Mouse (Mus musculus): ENCODE measurements at regions not wholly inside any gene's neighbourhood (a gene's known extent, or its start where the extent isn't known, plus 50 kb on each side); places are given as distances from the start of the nearest gene placed in this dataset.
"Not testable (repeated sequence)": the region's sequence is repeated elsewhere in the genome, so short reads cannot be mapped to it uniquely, and the experiment has no call there.

GRCm38 (mm10) chr6:24384193-24384888 lies 130.5 kb downstream of the Iqub start:
- DNase-seq (ENCODE audit: low spot score): no peak

GRCm38 (mm10) chr6:24379859-24380258 lies 135.0 kb downstream of the Iqub start:
- no peak for DNase-seq (ENCODE audit: low spot score)

GRCm38 (mm10) chr6:24376728-24377127 lies 138.1 kb downstream of the Iqub start:
- DNase-seq (ENCODE audit: low spot score): no peak

- no peak for DNase-seq (ENCODE audit: low spot score)
Observed at GRCm38 (mm10) chr6:24373161-24373560, 141.7 kb downstream of the Iqub start.

GRCm38 (mm10) chr6:24371680-24372079 lies 143.2 kb downstream of the Iqub start:
- no peak for DNase-seq (ENCODE audit: low spot score)

- DNase-seq (ENCODE audit: low spot score): peak; percentile 82
Observed at GRCm38 (mm10) chr6:24350882-24351281, 164.0 kb downstream of the Iqub start.

GRCm38 (mm10) chr6:24348481-24349062 lies 166.3 kb downstream of the Iqub start:
- DNase-seq (ENCODE audit: low spot score): peak; percentile 27

GRCm38 (mm10) chr6:24347745-24348480 lies 167.0 kb downstream of the Iqub start:
- DNase-seq (ENCODE audit: low spot score): peak; percentile 57

GRCm38 (mm10) chr6:24342471-24342870 lies 172.4 kb downstream of the Iqub start:
- DNase-seq (ENCODE audit: low spot score): no peak

- DNase-seq (ENCODE audit: low spot score): no peak
Observed at GRCm38 (mm10) chr6:24342056-24342455, 172.8 kb downstream of the Iqub start.

- DNase-seq (ENCODE audit: low spot score): not testable (repeated sequence)
Observed at GRCm38 (mm10) chr6:24340107-24340506, 172.2 kb upstream of the Slc13a1 start.

GRCm38 (mm10) chr6:24325215-24325614 lies 157.3 kb upstream of the Slc13a1 start:
- DNase-seq (ENCODE audit: low spot score): no peak

GRCm38 (mm10) chr6:24324718-24325117 lies 156.8 kb upstream of the Slc13a1 start:
- no peak for DNase-seq (ENCODE audit: low spot score)

GRCm38 (mm10) chr6:24322371-24322770 lies 154.5 kb upstream of the Slc13a1 start:
- DNase-seq (ENCODE audit: low spot score): no peak

GRCm38 (mm10) chr6:24318862-24319261 lies 151.0 kb upstream of the Slc13a1 start:
- no peak for DNase-seq (ENCODE audit: low spot score)

GRCm38 (mm10) chr6:24310675-24311074 lies 142.8 kb upstream of the Slc13a1 start:
- DNase-seq (ENCODE audit: low spot score): no peak

- DNase-seq (ENCODE audit: low spot score): no peak
Observed at GRCm38 (mm10) chr6:24309810-24310209, 141.9 kb upstream of the Slc13a1 start.

GRCm38 (mm10) chr6:24301681-24302080 lies 133.8 kb upstream of the Slc13a1 start:
- DNase-seq (ENCODE audit: low spot score): no peak

- DNase-seq (ENCODE audit: low spot score): no peak
Observed at GRCm38 (mm10) chr6:24301146-24301545, 133.3 kb upstream of the Slc13a1 start.

GRCm38 (mm10) chr6:24298562-24299212 lies 130.8 kb upstream of the Slc13a1 start:
- no peak for DNase-seq (ENCODE audit: low spot score)

GRCm38 (mm10) chr6:24288757-24289156 lies 120.9 kb upstream of the Slc13a1 start:
- not testable (repeated sequence) for DNase-seq (ENCODE audit: low spot score)

GRCm38 (mm10) chr6:24272821-24273220 lies 104.9 kb upstream of the Slc13a1 start:
- no peak for DNase-seq (ENCODE audit: low spot score)

- no peak for DNase-seq (ENCODE audit: low spot score)
Observed at GRCm38 (mm10) chr6:24269633-24270032, 101.7 kb upstream of the Slc13a1 start.
